Mouse (Mus musculus) spleen, postnatal 14 days (tissue): ENCODE data around the gene Nog.

Experiments
- DNase-seq, 2 experiments: peaks; one replicate each; pipeline ENCODE4 v3.0.0; 2021 to 2022; ENCODE audit warnings: low spot score in 2 of 2

Gene Nog

GRCm38 (mm10) chr11:89267520-89267919 is 34.6 kb downstream of the Nog start:
- no peak for DNase-seq

- no peak for DNase-seq
Measured at GRCm38 (mm10) chr11:89265080-89265479, 37.1 kb downstream of the Nog start.

- DNase-seq = no peak
Measured at GRCm38 (mm10) chr11:89259338-89259915, 42.7 kb downstream of the Nog start.

- no peak for DNase-seq
Measured at GRCm38 (mm10) chr11:89257893-89258292, 44.2 kb downstream of the Nog start.

- no peak for DNase-seq
Measured at GRCm38 (mm10) chr11:89253973-89254372, 48.2 kb downstream of the Nog start.
